Mouse (Mus musculus) layer of hippocampus, adult 9-10 months (tissue): Measurements from ENCODE around the gene Best2.

ENCODE experiments used
- DNase-seq: peaks from one replicate; pipeline ENCODE4 v3.0.0; 2022; ENCODE audit warnings: low spot score

The Best2 gene

GRCm38 (mm10) chr8:85021514-85022055 lies 7.3 kb upstream of the Best2 start:
- DNase-seq = no peak

DNA sequence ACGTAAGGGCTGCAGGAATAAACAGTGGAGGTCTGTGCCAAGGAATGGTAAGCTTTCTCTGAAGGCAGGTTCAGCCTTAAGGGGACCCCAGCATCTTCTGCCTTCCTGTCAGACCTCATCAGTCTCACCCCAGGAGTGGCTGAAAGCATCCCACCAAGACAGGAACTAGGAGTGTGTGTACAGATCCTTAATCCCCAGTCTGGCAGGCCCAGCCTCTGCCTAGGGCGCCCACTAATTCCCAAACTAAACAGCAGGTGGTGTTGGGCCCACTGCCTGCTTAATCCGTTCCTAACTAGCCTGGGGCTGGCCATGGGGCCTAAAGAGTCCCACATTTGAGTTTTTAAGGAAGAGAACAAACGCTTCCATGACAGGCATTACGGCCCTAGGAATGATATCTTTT lies 2.9 kb upstream of the Best2 start:
- DNase-seq = no peak

- DNase-seq = no peak
Measured at GRCm38 (mm10) chr8:85016724-85017123, 2.4 kb upstream of the Best2 start.

- no peak for DNase-seq
Measured at GRCm38 (mm10) chr8:85013230-85013840, 996 bp downstream of the Best2 start.

DNA sequence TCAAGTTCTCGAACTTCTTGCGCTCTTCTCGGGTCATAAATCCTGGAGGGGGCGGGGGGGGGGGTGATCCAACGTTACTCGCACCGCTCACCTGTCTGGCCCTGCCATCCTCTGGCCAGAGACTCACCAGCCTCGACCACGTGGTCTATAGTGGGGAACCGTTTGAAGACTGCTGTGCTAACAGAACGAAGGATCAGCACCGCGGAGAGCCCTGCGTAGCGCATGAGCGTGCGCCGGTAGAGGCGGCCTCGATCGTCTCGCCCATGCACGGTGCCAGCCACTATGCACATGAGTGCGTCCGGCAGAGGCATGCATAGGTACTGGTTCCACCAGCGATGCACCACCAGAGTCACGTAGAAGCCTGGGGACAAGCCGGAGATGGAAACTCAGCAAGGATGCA lies 3.1 kb downstream of the Best2 start:
- DNase-seq = no peak

- DNase-seq = no peak
Measured at GRCm38 (mm10) chr8:85007686-85008085, 6.6 kb downstream of the Best2 start.

DNA sequence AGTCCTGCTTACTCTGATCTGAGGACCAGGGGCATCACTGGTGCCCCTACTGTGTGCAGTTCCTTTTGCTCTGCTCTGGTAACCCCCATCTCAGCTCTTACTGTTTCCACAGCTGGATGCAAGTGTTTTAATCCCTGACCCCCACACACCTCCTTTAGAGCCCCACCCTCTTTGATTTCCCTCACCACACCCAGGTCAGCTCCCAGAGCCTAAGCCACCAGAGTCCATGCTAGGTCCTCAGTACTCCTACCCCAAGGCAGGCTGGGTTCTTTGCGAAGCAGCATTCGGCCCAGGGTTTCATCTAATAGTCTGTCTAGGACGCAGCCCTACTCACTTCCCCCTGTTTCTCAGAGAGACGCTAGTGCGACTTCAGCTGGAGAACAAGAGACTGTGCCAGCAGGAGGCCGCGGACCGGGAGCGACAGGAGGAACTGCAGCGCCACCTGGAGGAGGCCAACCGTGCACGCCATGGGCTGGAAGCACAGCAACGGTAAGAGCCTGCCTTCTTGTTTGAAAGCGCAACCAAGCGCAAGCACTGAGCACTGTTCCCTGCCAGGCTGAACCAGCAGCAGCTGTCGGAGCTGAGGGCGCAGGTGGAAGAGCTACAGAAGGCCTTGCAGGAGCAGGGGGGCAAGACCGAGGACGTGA lies 16.6 kb downstream of the Best2 start:
- DNase-seq = no peak

GRCm38 (mm10) chr8:84996978-84997377 lies 17.4 kb downstream of the Best2 start:
- DNase-seq = no peak

- DNase-seq = no peak
Measured at GRCm38 (mm10) chr8:84995680-84996079, 18.7 kb downstream of the Best2 start.

GRCm38 (mm10) chr8:84994375-84994774 lies 20.0 kb downstream of the Best2 start:
- DNase-seq = no peak

GRCm38 (mm10) chr8:84990836-84991235 lies 23.5 kb downstream of the Best2 start:
- no peak for DNase-seq

- peak; percentile 96 for DNase-seq
Measured at GRCm38 (mm10) chr8:84990349-84990748, 24.0 kb downstream of the Best2 start, which contains the start of gene Hook2. Gene Hook2, plus strand, starts transcription at chr8:84990603.

DNA sequence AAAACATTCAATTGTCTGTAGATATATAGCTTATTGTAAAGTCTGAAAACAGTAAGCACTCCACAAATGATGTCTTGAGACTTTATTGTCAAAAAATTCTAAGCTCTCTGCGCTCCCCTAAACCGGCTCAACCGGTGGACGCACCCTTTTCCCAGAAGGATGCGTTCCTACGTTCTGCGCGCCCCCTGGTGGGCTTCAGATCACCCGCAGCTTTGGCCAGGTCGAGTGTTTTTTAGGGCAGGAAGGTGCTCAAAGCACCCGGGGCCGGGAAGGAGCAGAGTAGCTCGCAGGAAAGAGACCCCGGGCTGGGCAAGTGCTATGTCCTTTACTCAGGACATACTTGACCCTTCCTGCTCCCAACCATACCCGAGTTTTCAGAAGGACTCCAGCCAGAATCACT lies 24.5 kb downstream of the Best2 start:
- peak; percentile 87 for DNase-seq

DNA sequence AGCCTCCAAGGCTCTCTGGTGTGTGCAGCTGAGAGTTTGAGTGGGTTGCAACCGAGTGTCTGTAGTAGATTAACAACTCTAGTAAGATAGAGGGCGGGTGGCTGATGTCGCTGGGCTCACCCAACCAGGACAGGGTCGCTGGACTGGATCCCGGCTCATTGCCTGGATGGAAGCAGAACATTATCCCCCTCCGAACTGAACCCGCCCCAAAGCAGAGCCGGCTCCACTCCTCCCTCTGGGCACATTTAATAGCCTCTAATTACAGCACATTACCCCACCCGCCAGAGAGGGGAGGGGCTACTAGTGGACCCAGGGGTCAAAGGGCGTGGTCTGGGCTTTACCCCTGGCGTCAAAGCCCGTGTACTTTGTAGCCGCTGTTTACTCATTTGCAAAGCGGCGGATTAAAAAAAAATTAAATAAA lies 25.0 kb downstream of the Best2 start:
- no peak for DNase-seq

GRCm38 (mm10) chr8:84987903-84988302 lies 26.4 kb downstream of the Best2 start:
- DNase-seq = no peak

DNA sequence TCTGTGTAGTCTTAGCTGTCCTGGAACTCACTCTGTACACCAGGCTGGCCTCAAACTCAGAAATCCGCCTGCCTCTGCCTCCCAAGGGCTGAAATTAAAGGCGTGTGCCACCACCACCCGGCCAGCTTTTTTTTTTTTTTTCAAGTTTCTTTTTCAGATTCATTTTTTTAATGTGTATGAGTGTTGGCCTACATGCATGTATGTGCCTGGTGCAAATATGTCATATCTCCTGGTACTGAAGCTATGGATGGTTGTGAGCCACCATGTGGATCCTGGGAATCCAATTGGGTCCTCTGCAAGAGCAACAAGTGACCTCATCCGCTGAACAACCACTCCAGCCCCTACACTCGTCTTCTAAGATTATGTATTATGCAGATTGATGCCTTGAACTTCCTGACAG lies 26.9 kb downstream of the Best2 start:
- no peak for DNase-seq

DNA sequence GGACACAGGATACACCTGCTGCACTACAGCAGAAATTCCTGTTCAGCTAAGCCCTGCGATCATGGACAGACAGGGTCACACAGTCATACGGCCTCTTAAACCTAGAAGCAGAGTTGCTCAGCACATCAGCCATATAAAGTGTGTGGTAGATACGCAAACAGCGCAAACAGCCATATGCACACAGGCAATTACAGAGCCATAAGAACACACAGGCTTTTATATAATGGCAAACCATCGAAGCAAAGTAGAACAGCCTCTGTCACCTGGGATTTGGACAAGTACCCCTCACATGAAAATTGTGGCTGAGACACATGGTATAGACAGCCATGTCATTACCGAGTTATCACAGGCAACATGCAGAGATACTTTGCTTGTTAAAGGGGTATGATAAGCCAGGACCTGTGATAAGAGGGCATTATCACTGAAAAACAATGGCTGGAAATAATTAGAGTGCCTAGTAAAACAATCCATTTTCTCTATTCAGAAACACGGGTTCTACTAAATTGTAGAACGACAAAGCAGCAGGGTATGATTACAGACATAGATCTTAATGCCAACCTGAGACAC lies 27.9 kb downstream of the Best2 start:
- DNase-seq = no peak

GRCm38 (mm10) chr8:84985684-84986378 lies 28.5 kb downstream of the Best2 start:
- DNase-seq = peak; percentile 78

DNA sequence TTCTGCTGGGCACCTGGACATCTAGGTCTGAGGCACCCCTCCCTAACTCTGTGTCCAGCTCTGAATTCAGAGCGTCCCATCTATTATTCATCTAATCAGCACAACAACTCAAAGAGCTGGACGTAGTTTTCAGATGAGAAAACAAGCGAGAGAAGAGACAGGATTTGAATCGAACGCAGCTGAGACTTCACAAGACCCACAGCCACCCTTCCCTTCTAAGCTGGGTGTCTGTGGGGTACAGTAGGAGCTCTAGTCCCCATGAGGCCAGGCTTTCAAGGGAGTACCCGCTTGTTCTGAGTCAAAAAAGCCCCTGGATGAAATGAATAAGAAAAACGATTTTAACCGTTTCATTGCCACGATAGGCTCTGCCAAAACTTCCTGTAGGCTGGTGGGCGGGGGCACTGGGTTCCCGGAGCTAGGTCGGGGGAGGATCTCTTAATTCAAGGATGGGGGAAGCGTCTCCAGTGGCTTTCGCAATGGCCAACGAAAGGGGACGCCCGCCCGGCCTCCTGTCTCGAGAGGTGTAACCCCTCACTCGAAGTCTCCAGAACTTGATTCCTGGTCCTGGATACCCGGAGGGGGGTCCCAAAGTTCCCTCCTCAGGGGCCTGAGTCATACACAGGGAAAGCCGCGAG lies 29.2 kb downstream of the Best2 start:
- no peak for DNase-seq

DNA sequence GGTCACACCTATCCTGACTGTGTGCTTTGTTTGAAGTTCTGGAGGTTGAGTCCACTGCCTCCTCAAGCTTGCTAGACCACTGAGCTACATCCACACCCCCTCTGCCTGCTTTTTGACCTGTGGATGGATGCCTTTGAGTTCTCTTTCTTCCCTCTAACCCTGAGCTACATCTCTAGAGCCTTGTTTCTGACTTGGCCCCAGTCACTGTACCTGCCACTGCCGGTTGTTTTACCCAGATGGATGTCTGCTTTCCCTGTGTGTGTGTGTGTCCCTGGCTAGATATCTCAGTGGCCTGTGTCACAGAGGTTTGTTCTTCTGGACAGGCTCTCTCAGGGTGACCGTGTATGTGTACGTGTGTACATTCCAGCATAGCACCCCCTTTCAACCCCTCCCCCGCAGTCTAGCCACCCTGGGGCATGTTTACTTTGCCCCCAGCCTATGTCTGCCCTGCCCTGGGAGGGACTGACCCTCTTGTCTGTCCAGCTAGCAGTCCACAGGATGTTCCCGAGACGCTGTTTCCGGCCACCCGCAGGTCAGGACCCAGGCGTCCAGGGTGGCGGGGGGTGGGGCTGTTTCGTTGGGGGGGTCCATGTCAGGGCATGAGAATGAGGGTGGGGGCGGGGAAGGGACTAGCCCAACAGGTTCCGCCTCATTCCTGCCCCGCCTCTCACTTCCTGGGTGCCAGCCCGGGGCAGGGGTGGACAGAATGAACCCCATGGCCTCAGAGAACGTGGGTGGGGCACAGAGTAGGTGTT lies 29.9 kb downstream of the Best2 start:
- DNase-seq = no peak

DNA sequence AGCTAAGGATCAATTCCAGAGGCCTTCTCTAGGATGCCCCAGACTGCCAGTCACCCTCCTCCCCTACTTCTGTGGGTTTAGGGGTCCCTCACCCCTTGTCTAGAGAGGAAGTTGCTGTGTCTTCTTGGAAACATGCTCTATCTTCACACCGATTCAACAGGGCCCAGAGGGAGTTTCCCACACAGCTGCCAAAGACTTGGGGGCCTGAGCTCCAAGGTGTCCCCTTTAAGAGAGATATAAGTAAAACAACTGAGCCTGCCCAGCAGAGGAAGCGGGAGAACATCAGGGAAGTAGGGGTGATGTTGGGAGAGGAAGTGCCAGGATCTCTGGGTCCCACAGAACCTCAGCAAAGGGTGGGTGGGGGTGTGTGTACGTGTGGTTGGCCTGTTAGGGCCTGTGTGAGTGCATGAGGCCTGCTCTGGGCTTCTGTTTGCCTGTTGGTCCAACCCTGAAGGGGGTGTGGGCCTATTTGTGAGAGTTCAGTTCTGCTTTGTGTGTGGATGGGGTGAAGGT lies 31.8 kb downstream of the Best2 start:
- DNase-seq = no peak
